Mouse (Mus musculus): Measurements from ENCODE around the gene Olfr608.
"Not testable (repeated sequence)": the region's sequence is repeated elsewhere in the genome, so short reads cannot be mapped to it uniquely, and the experiment has no call there.

Olfr608 gene

DNA sequence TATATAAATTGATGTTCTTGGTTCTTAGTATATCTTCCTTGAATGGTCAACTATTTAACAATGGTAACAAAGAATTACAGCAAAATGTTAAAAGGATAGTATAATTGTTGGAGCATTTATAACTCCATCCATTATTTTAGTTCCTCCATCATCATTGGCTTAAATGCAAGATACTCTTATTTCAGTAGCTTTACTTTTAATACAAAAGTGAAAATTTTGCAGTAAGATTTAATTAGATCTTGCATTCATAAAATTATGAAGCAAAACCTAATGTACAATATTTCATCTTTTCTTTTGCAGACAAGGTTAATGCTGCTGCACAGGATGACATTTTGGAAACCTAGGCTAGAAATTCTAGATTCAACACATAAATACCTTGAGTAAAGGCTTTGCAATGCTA, at the start of gene Olfr608:
Gene Olfr608 (plus strand): TSS at position 301 of the 400 bp plus-strand sequence.
- DNase-seq (ENCODE audit: low spot score), result no peak

DNA sequence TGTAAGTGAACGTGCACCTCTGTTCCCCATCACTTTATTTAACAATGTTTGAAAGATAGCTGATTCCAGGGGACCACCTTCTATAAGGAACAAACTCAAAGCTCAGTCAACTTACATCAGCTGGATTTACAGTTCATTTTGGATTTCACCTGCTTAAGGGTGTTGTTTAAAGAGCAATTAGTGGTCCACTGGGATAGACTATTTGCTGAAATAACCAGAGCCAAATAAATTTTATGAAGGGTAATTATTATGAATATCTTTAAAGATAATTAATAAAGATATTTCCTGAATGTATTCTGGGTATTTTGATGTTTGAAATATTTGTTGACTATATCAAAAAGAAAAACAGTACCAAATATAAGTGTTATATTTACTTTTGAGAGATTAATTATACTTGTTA, 24.3 kb upstream of the Olfr608 start, which contains the start of gene Olfr605:
Gene Olfr605 (minus strand): TSS at position 101 of the 400 bp plus-strand sequence.
- no peak for DNase-seq (ENCODE audit: low spot score)

DNA sequence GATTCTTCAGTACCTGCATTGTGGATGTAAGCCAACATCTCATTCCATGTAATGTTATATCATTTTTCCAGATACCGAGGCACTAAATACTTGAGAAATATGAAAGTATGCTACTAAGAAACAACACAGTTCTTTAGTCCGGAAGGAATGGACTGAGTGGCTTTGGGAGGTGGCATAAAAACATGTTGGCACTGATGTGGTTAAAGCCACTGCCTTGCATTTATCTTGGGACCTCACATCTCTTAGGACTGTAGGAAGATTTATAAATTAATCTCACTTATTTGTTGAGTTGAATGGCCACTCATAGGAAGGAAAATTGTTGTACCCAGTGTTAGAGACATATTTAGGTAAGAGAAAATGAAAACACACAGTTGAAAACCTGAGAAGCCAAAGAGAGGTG, 20.9 kb upstream of the Olfr608 start, which contains the start of gene Olfr606:
Gene Olfr606 (plus strand): TSS at position 301 of the 400 bp plus-strand sequence.
- no peak for DNase-seq (ENCODE audit: low spot score)

GRCm38 (mm10) chr7:103460590-103460989, 9.1 kb upstream of the Olfr608 start:
- no peak for DNase-seq (ENCODE audit: low spot score)

DNA sequence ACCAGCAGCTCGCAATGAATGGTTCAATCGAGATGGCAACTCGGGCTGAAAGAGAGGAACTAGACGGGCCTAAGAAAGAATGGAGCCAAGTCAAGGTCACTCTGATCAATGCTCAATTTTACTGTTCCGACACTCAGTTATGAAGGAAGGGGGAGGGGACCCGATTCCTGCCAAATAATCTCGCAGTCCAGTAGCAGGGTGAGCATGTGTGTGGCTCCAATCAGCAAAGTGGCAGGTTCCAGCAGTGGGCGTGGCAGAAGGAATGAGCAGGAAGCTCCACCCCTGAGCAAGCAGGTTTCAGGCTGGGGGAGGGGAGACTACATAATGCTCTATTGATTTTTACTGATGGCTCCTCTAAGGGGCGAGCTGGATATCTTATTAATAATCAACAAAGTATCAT, 7.4 kb downstream of the Olfr608 start:
- DNase-seq (ENCODE audit: low spot score), result not testable (repeated sequence)

- no peak for DNase-seq (ENCODE audit: low spot score)
Observed at GRCm38 (mm10) chr7:103497962-103498361, 28.3 kb downstream of the Olfr608 start, which contains the start of gene Olfr609. Gene Olfr609, minus strand, starts transcription at chr7:103498062.

DNA sequence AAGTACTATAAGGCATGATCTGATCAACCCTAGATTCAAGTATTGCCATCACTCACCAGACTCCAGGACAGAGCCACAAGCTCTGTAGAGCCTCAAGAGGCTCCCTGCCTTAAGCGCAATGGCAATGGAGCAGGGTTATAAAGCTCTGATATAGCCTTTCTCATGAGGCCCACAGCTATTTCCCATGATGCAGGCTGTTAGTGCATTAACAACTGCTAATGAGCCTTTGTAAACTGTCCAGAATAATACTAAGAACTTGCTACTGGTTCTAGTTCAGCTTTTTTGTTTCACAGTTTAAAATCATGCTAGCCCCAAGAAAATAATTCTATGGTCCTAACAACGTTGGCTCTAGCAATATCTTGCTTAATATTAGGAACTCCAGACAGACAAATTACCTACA, 42.3 kb downstream of the Olfr608 start, which contains the start of gene Olfr610:
Gene Olfr610 (minus strand): TSS at position 101 of the 400 bp plus-strand sequence.
- no peak for DNase-seq (ENCODE audit: low spot score)

- not testable (repeated sequence) for DNase-seq (ENCODE audit: low spot score)
Observed at GRCm38 (mm10) chr7:103520746-103521145, 51.1 kb downstream of the Olfr608 start, which contains the start of gene Olfr611. Gene Olfr611, minus strand, starts transcription at chr7:103520846.
